Mouse (Mus musculus): ENCODE data around the gene Qser1.
"Not testable (repeated sequence)": the region's sequence is repeated elsewhere in the genome, so short reads cannot be mapped to it uniquely, and the experiment has no call there.

Gene Qser1

DNA sequence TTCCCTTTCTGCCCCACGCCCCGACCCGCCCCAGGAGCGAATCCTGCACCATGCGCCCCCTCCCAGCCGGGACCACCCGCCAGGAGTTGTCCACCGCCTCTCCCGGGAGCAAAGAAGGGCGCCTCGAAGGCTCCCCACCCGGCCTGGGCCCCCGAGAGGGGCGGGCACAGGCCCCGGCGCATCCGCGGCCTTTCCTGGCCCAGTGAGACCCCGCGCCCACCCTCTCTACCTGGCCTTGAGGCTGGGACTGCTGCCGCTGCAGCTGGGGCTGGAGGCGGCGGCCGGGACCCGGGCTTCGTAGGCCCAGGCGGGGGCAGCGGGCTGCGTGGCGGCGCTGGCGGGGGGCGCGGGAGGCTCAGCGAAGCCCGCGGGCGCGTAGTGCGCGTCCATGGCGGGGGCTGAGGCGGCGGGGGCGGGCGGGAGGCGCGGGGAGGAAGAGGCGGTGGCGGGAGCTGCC is at the start of gene Qser1:
Gene Qser1, minus strand, starts transcription at position 390 of the 457 bp plus-strand sequence.
- in situ Hi-C loops (cut with MboI, MseI) = no loop called here

GRCm38 (mm10) chr2:104864176-104864860 is 47.8 kb upstream of the Qser1 start:
- in situ Hi-C loops (cut with MboI, MseI) = no loop called here

- in situ Hi-C loops (cut with MboI, MseI) = no loop called here
Observed at GRCm38 (mm10) chr2:104860426-104860825, 43.9 kb upstream of the Qser1 start.

- in situ Hi-C loops (cut with MboI, MseI) = no loop called here
Observed at GRCm38 (mm10) chr2:104859060-104859459, 42.5 kb upstream of the Qser1 start.

DNA sequence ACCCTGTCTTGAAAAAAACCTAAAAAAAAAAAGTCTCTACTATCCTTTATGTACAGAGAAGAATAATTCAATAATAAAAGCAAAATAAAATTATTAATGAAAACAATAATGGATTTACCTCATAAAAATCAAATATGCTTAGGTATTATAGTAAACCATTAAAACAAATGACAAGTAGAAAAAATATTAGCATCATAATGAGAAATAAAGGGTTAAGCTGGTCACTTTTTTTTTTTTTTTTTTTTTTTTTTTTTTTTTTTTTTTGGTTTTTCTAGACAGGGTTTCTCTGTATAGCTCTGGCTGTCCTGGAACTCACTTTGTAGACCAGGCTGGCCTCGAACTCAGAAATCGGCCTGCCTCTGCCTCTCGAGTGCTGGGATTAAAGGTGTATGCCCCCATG is 41.5 kb upstream of the Qser1 start:
- in situ Hi-C loops (cut with MboI, MseI) = not testable (repeated sequence)

DNA sequence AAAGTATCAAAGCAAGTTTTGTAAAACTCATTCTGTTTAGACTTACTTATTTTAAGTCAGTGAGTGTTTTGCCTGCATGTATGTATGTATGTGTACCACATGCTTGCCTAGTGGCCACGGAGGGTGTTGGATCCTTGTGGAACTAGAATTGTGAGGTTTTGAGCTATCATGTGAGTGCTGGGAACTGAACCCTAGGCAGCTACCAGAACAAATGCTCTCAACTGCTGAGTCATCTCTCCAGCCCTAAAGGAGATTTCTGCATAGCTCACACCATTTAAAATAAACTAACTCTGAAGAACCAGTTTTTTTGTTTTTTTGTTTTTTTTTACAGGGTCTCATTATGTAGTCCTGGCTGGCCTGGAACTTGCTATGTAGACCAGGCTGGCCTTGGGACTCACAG is 39.7 kb upstream of the Qser1 start:
- in situ Hi-C loops (cut with MboI, MseI) = no loop called here

GRCm38 (mm10) chr2:104855732-104856131 is 39.2 kb upstream of the Qser1 start:
- in situ Hi-C loops (cut with MboI, MseI) = no loop called here

DNA sequence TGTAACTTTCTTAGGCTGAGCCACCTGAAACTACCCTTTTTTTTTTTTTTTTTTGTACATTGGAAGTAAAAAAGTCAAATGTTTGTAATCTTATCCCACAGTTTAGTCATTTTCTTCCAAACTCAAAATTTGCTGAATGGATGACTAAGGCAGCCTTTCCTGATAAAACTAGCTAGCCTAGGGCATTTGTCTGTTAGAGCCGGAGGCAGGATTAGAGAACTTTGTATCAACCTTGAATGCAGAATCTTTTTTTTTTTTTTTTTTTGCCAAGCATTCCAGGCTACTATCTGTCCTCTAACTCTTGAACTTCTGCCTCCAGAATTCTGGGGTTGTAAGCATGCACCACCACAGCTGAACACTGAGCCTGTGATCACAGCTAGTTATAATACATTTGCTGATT is 38.3 kb upstream of the Qser1 start:
- in situ Hi-C loops (cut with MboI, MseI) = no loop called here

GRCm38 (mm10) chr2:104852546-104852945 is 36.0 kb upstream of the Qser1 start:
- in situ Hi-C loops (cut with MboI, MseI) = no loop called here

- in situ Hi-C loops (cut with MboI, MseI) = no loop called here
Observed at GRCm38 (mm10) chr2:104851686-104852085, 35.1 kb upstream of the Qser1 start.

GRCm38 (mm10) chr2:104849991-104850359 is 33.4 kb upstream of the Qser1 start:
- in situ Hi-C loops (cut with MboI, MseI) = loop anchor here (5.0 kb wide), 1 partner anchor 167 kb away; the partner anchor contains the start of gene Eif3m

GRCm38 (mm10) chr2:104849276-104849990 is 32.9 kb upstream of the Qser1 start, which contains the start of gene Prrg4:
Gene Prrg4 (minus strand): TSS chr2:104849876.
- in situ Hi-C loops (cut with MboI, MseI) = loop anchor here (5.0 kb wide), 1 partner anchor 168 kb away; the partner anchor contains the start of gene Eif3m

DNA sequence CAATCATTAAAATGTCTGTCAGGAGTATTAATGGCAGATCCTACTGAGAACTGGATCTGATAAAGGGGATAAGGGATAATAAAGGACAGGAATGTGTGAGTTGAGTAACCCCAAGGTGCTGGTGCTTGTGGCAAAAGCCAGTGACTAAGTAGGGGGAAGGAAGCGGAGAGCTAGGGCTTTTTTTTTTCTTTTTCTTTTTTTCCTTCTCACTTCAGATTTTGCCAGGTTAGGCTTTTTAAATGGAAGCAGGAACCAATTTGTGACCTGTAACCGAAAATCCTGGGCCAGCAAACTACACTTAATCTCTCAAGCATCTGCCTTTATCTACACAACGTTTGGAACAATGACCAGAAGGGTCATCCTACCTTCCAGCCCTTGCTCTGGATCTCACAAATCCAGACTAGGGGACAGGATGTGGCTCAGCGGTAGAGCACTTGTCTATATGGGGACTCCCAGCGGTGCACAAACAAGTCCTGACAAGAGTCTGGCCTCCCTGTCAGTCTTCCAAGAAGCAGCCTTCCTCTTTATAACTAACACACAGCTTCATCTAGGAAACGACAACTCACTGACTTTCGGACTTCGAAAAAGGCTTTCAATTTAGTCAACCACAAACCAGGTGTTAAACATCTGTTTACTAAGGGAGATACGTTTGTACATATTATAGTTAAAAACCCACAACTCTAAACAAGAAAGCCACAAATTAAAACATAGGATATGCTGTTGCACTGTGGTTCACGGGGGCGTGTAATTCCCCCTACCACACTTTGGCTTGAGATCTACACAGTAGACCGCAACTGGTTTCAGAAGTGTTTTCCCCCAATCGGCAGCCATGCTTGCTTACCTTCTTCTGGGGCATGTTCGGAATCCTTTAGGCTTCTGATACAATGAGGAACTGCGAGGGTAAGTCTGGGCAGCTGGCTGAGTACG is 31.9 kb upstream of the Qser1 start:
- in situ Hi-C loops (cut with MboI, MseI) = loop anchor here (5.0 kb wide), 1 partner anchor 169 kb away; the partner anchor contains the start of gene Eif3m

GRCm38 (mm10) chr2:104847645-104848044 is 31.1 kb upstream of the Qser1 start:
- in situ Hi-C loops (cut with MboI, MseI) = loop anchor here (5.0 kb wide), 1 partner anchor 170 kb away; the partner anchor contains the start of gene Eif3m

- in situ Hi-C loops (cut with MboI, MseI) = loop anchor here (5.0 kb wide), 1 partner anchor 170 kb away; the partner anchor contains the start of gene Eif3m
Observed at GRCm38 (mm10) chr2:104846638-104847414, 30.3 kb upstream of the Qser1 start.

DNA sequence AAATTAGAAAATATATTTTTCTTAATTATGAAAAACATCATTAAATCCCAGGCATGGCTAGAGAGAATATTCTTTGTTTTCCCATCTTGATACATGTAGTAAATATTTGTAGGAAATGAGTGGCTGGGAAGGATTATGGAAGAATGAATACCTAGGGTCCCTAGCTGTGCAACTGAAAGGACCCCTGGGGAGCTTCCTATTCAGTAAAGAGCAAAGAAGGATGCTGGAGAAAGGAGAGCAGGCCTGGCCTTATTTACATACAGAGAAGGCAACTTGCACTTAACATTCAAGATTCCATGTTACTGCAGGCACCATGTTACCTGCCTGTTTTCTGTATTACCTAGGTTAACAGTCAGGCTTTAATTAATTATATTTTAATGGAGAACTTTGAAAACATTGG is 26.0 kb upstream of the Qser1 start:
- in situ Hi-C loops (cut with MboI, MseI) = no loop called here

GRCm38 (mm10) chr2:104841736-104842135 is 25.2 kb upstream of the Qser1 start:
- in situ Hi-C loops (cut with MboI, MseI) = no loop called here

DNA sequence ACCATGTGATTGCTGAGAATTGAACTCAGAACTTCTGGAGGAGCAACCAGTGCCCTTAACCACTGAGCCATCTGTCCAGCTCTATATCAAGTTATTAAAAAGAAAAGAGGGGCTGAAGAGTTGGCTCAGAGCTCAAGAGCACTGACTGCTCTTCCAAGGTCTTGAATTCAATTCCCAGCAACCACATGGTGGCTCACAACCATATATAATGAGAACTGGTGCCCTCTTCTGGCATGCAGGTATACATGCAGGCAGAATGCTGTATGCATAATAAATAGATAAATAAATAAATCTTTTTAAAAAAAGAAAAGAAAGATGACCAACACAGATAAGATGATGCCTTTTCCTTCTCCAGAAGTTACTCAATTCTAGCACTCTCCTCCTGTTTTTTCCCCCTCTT is 24.4 kb upstream of the Qser1 start:
- in situ Hi-C loops (cut with MboI, MseI) = no loop called here

- in situ Hi-C loops (cut with MboI, MseI) = no loop called here
Observed at GRCm38 (mm10) chr2:104832486-104832885, 15.9 kb upstream of the Qser1 start.

- in situ Hi-C loops (cut with MboI, MseI) = no loop called here
Observed at GRCm38 (mm10) chr2:104826191-104826590, 9.6 kb upstream of the Qser1 start.

GRCm38 (mm10) chr2:104818763-104819162 is 2.2 kb upstream of the Qser1 start:
- in situ Hi-C loops (cut with MboI, MseI) = not testable (repeated sequence)

Data from regulatory T cell (primary cell).